Mouse (Mus musculus) retina, embryonic 14.5 days (tissue): ENCODE measurements at regions not wholly inside any gene's neighbourhood (a gene's known extent, or its start where the extent isn't known, plus 50 kb on each side); places are given as distances from the start of the nearest gene placed in this dataset.
"Not testable (repeated sequence)": the region's sequence is repeated elsewhere in the genome, so short reads cannot be mapped to it uniquely, and the experiment has no call there.

Experiments
- DNase-seq: peaks from one replicate; pipeline ENCODE4 v3.0.0-alpha.2; 2015; ENCODE audit warnings: low spot score

- peak; percentile 75 for DNase-seq
Observed at GRCm38 (mm10) chr14:84610476-84610875, 167.1 kb downstream of the Pcdh17 start.

DNA sequence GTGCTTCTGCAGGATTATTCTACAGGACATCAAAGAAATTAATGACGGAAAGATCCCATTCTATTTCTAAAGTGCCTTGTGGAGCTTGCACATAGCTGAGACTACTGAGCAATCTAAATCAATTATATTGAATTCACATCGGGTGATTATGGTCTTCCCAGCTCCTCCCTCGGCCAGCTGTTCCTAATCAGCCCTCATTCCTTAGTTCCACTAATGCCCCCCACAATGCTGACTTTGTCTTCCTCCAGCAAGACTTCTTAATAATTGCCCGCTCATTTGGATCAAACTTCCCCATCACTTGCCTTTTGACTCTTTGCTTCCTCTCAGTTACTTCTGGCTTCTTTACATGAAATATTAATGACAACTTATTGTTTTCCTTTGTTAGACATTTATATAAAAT is 169.2 kb downstream of the Pcdh17 start:
- DNase-seq: peak; percentile 69

- peak; percentile 20 for DNase-seq
Observed at GRCm38 (mm10) chr14:84645026-84645425, 201.7 kb downstream of the Pcdh17 start.

DNA sequence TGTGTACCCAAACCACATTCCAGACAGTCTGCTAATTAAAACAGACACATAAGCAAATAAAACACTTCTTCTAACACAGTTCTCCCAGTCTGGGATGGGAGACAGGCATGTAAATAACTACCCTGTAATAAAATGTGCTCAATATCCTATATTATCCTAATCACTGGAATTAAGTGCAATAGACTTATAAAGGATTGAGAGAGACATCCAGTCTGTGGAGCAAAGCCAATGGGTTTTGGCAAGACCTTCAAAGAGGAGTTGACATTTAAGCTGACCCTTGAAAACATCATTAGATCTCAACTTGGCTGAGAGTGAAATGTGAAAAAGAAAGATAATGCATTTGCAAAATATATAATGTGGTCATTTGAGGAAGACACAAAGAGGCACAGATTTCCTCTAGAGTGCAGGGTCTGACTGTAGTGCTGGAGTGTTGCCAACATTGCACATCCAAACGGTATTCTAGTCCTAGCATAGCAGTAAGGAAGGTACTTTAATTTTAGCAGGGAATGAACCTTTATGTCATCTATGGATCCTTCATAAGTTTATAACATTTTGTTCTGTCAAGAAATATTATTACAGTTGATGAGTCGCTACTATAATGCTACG is 202.7 kb downstream of the Pcdh17 start:
- peak; percentile 3 for DNase-seq

GRCm38 (mm10) chr14:84659206-84659775 is 215.9 kb downstream of the Pcdh17 start:
- peak; percentile 22 for DNase-seq

DNA sequence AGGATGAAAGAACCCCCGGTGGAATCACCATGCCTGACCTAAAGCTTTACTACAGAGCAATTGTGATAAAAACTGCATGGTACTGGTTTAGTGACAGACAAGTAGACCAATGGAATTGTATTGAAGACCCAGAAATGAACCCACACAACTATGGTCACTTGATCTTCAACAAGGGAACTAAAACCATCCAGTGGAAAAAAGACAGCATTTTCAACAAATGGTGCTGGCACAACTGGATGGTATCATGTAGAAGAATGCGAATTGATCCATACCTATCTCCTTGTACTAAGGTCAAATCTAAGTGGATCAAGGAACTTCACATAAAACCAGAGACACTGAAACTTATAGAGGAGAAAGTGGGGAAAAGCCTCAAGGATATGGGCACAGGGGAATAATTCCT is 224.3 kb downstream of the Pcdh17 start:
- DNase-seq: not testable (repeated sequence)

GRCm38 (mm10) chr14:84671678-84672472 is 228.5 kb downstream of the Pcdh17 start:
- DNase-seq: no peak

DNA sequence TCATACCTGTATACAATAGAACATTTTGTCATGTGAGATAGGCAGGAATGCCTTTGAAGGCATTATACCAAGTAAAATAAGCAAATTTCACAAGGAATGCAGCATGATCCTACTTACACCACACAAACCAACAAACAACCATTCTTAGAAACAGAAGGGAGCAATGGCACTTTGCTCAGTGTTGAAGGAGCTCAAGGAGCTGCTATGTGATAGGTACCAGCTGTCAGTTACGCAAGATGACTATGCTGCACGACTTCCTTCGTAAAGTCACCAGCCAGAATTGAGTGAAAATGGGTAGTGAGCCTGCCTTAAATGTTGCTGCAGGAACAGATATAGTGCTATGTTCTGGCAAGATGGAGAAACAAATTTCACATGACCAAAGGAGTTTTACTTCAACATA is 243.5 kb downstream of the Pcdh17 start:
- no peak for DNase-seq

GRCm38 (mm10) chr14:84690810-84691209 is 247.4 kb downstream of the Pcdh17 start:
- DNase-seq: no peak
